Mouse (Mus musculus): ENCODE measurements around the gene Mettl1.

Gene Mettl1

GRCm38 (mm10) chr10:127041274-127041766, at the start of gene Mettl1, which contains the start of gene Eef1akmt3:
Gene Mettl1, plus strand, starts transcription at chr10:127041414.
Gene Eef1akmt3, minus strand, starts transcription at chr10:127041513.
- DNase-seq (ENCODE audit: low spot score in 2 of 2): peak in 1 of 2 experiments; percentile 47

GRCm38 (mm10) chr10:126991676-126992075, 49.5 kb upstream of the Mettl1 start:
- no peak for DNase-seq (ENCODE audit: low spot score in 2 of 2)

- no peak for DNase-seq (ENCODE audit: low spot score in 2 of 2)
Observed at GRCm38 (mm10) chr10:126993621-126994020, 47.6 kb upstream of the Mettl1 start.

- no peak for DNase-seq (ENCODE audit: low spot score in 2 of 2)
Observed at GRCm38 (mm10) chr10:126997340-126998113, 43.7 kb upstream of the Mettl1 start.

GRCm38 (mm10) chr10:127000529-127000928, 40.7 kb upstream of the Mettl1 start, which contains the start of gene Avil:
Gene Avil, plus strand, starts transcription at chr10:127000709.
- no peak for DNase-seq (ENCODE audit: low spot score in 2 of 2)

- no peak for DNase-seq (ENCODE audit: low spot score in 2 of 2)
Observed at GRCm38 (mm10) chr10:127001297-127001696, 39.9 kb upstream of the Mettl1 start.

- no peak for DNase-seq (ENCODE audit: low spot score in 2 of 2)
Observed at GRCm38 (mm10) chr10:127002056-127002455, 39.2 kb upstream of the Mettl1 start.

GRCm38 (mm10) chr10:127002765-127003164, 38.4 kb upstream of the Mettl1 start:
- no peak for DNase-seq (ENCODE audit: low spot score in 2 of 2)

GRCm38 (mm10) chr10:127003334-127003733, 37.9 kb upstream of the Mettl1 start:
- DNase-seq (ENCODE audit: low spot score in 2 of 2): no peak

- no peak for DNase-seq (ENCODE audit: low spot score in 2 of 2)
Observed at GRCm38 (mm10) chr10:127003806-127004205, 37.4 kb upstream of the Mettl1 start.

GRCm38 (mm10) chr10:127016488-127016887, 24.7 kb upstream of the Mettl1 start:
- DNase-seq (ENCODE audit: low spot score in 2 of 2): no peak

- no peak for DNase-seq (ENCODE audit: low spot score in 2 of 2)
Observed at GRCm38 (mm10) chr10:127017071-127017470, 24.1 kb upstream of the Mettl1 start.

- DNase-seq (ENCODE audit: low spot score in 2 of 2): no peak
Observed at GRCm38 (mm10) chr10:127018422-127018821, 22.8 kb upstream of the Mettl1 start.

- DNase-seq (ENCODE audit: low spot score in 2 of 2): peak; percentile 87 to 92
Observed at GRCm38 (mm10) chr10:127030336-127031296, 10.6 kb upstream of the Mettl1 start, which contains the start of gene Tsfm. Gene Tsfm, minus strand, starts transcription at chr10:127030840.

- no peak for DNase-seq (ENCODE audit: low spot score in 2 of 2)
Observed at GRCm38 (mm10) chr10:127033301-127033741, 7.9 kb upstream of the Mettl1 start.

- DNase-seq (ENCODE audit: low spot score in 2 of 2): no peak
Observed at GRCm38 (mm10) chr10:127036273-127036672, 4.9 kb upstream of the Mettl1 start.

- DNase-seq (ENCODE audit: low spot score in 2 of 2): no peak
Observed at GRCm38 (mm10) chr10:127037641-127038040, 3.6 kb upstream of the Mettl1 start.

- no peak for DNase-seq (ENCODE audit: low spot score in 2 of 2)
Observed at GRCm38 (mm10) chr10:127040569-127041214, 522 bp upstream of the Mettl1 start.

GRCm38 (mm10) chr10:127041774-127042338, 642 bp downstream of the Mettl1 start:
- peak; percentile 82 to 83 for DNase-seq (ENCODE audit: low spot score in 2 of 2)

GRCm38 (mm10) chr10:127042468-127043115, 1.4 kb downstream of the Mettl1 start:
- no peak for DNase-seq (ENCODE audit: low spot score in 2 of 2)

- DNase-seq (ENCODE audit: low spot score in 2 of 2): no peak
Observed at GRCm38 (mm10) chr10:127043187-127043586, 2.0 kb downstream of the Mettl1 start.
